Mouse (Mus musculus) embryonic fibroblast, embryonic 13.5 days (primary cell): ENCODE results near the gene Mrc2. TPM values are rescaled to one million over a fixed set of nuclear protein-coding genes. Genes with fewer than 3 reads are reported as not detected.

Experiments used
- H3K27ac ChIP-seq: 2 replicates; pipeline ENCODE4 v1.5.1; 2012; ENCODE audit warnings: low read length, control low read depth, inconsistent platforms; ENCODE audit not compliant: insufficient read depth
- H3K4me1 ChIP-seq: 2 replicates; pipeline ENCODE4 v1.6.1; 2011; ENCODE audit warnings: low read length; ENCODE audit not compliant: control insufficient read depth, insufficient read depth
- H3K4me3 ChIP-seq: 2 replicates; pipeline ENCODE4 v1.5.1; 2011; ENCODE audit warnings: mild to moderate bottlenecking, control low read depth, low read length; ENCODE audit not compliant: insufficient read depth
- CTCF ChIP-seq: IDR thresholded peaks from 2 replicates; pipeline ENCODE4 v1.5.1; 2011; ENCODE audit warnings: mild to moderate bottlenecking, control low read depth, low read length, moderate library complexity, borderline replicate concordance; ENCODE audit not compliant: insufficient read depth
- POLR2A ChIP-seq: IDR thresholded peaks from 2 replicates; pipeline ENCODE4 v1.6.1; 2011; ENCODE audit warnings: low read depth, mild to moderate bottlenecking, control low read depth, low read length, moderate library complexity
- polyA plus RNA-seq: library from polyadenylated mRNA; stranded (reverse); fragments of >200 nt; gene quantifications from 2 replicates; pipeline ENCODE4 v1.2.4, GENCODE M21; 2011; ENCODE audit warnings: low read depth; ENCODE audit not compliant: missing spikeins, insufficient read length

Mrc2 gene
- polyA plus RNA-seq, 1 experiment, result 144 TPM

- no peaks in the 10 kb centered on the region for H3K4me1 ChIP-seq
- no peak for TF ChIP-seq CTCF
- TF ChIP-seq POLR2A, result no peak
- no peak overlapping the region for H3K27ac ChIP-seq
- H3K4me3 ChIP-seq, result no peak overlapping the region
Observed at GRCm38 (mm10) chr11:105369526-105370386, 77.3 kb downstream of the Mrc2 start.

- Histone ChIP-seq H3K4me3 (no peak overlapping the region), H3K27ac (no peak overlapping the region), H3K4me1 (no peaks in the 10 kb centered on the region)
- no peak for TF ChIP-seq POLR2A
- no peak for TF ChIP-seq CTCF
Observed at GRCm38 (mm10) chr11:105371818-105372217, 79.4 kb downstream of the Mrc2 start.

DNA sequence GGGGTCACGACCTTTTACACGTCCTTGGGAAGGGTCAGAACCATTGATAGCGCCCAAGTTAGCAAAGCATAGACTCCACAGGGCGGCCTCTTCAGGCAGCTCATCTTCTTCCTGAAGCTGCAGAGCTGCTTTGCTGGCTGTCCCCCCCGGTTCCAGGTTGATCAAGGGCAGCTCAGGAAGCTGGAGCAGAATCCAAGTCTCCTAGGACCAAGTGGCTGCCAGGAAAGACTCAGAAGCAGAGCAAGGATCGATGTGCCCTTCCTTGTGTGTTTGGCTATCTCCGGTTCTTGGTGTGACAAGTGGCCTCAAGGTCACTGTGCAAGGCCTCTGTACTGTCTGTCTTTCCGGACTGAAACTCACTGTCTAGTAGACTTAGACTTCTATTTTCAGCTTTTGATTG is 81.4 kb downstream of the Mrc2 start:
- no peaks in the 10 kb centered on the region for H3K4me1 ChIP-seq
- no peak overlapping the region for H3K27ac ChIP-seq
- TF ChIP-seq POLR2A (no peak), CTCF (no peak)
- no peak overlapping the region for H3K4me3 ChIP-seq

GRCm38 (mm10) chr11:105374526-105375175 is 82.2 kb downstream of the Mrc2 start:
- H3K4me1 ChIP-seq, result no peaks in the 10 kb centered on the region
- no peak overlapping the region for H3K27ac ChIP-seq
- no peak for TF ChIP-seq CTCF
- TF ChIP-seq POLR2A, result no peak
- no peak overlapping the region for H3K4me3 ChIP-seq

DNA sequence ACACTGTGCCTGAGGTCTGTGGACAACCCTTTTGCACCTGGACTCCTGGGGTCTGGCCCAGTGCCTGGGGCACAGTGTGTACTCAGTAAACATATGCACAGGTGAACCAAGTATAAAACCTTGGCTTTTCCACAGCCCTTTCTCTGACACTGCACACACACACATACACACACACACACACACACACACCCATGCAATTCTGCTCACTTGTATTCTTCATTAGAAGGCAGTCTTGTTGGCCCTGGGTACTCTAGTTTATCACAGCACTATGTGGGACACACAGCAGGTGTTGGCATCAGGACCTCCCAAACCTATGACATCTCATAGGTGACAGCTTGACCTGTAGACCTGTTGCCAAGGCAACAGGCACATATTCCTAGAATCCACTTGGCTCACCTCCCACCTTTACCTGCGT is 83.4 kb downstream of the Mrc2 start:
- H3K27ac ChIP-seq, result no peak overlapping the region
- no peaks in the 10 kb centered on the region for H3K4me1 ChIP-seq
- TF ChIP-seq CTCF (no peak), POLR2A (no peak)
- H3K4me3 ChIP-seq, result no peak overlapping the region

- Histone ChIP-seq H3K27ac (no peak overlapping the region), H3K4me3 (no peak overlapping the region), H3K4me1 (no peaks in the 10 kb centered on the region)
- TF ChIP-seq POLR2A (no peak), CTCF (no peak)
Observed at GRCm38 (mm10) chr11:105385266-105385665, 92.8 kb downstream of the Mrc2 start.

- no peak overlapping the region for H3K27ac ChIP-seq
- TF ChIP-seq CTCF (no peak), POLR2A (no peak)
- no peak overlapping the region for H3K4me3 ChIP-seq
- H3K4me1 ChIP-seq, result no peaks in the 10 kb centered on the region
Observed at GRCm38 (mm10) chr11:105388636-105389035, 96.2 kb downstream of the Mrc2 start.

DNA sequence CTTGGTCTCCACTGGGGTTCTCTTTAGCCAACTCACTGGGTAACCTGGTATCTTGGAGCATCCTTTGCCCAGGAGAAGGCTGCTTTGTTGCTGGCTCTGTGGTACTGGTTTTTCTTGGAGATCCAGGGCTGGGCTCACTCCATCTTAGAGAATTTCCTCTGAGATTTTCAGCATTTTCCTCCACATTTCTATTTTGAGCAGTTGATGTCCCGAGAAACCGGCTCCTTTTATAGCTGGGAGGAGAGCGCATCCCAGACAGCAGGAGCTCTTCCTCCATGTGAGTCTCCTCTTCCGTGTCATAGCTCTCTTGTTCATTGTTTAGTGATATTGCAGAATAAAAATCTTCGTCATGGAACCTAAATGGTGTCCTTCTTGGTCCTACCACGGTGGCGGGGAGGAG is 97.8 kb downstream of the Mrc2 start:
- Histone ChIP-seq H3K4me1 (no peaks in the 10 kb centered on the region), H3K4me3 (no peak overlapping the region), H3K27ac (no peak overlapping the region)
- TF ChIP-seq POLR2A (no peak), CTCF (no peak)

Other genes with a start within 250 kb of the Mrc2 start
- not detected in 2 replicates for gene Efcab3, start 229.1 kb upstream of the Mrc2 start, polyA plus RNA-seq
- gene Mettl2, start 166.2 kb upstream of the Mrc2 start, polyA plus RNA-seq, result 24.1 and 26.8 TPM in 2 replicates
- gene Gm10842, start 145.8 kb upstream of the Mrc2 start, polyA plus RNA-seq, result not detected in 2 replicates
- gene Tlk2, start 113.8 kb upstream of the Mrc2 start, polyA plus RNA-seq, result 86.5 and 97.2 TPM in 2 replicates
- not detected in 2 replicates for gene March10, start 164.1 kb downstream of the Mrc2 start, polyA plus RNA-seq